Mouse (Mus musculus) liver, adult (tissue): ENCODE results near the gene Catip.

Source experiments
- GATA4 ChIP-seq: IDR thresholded peaks from 2 replicates; pipeline ENCODE4 v1.6.1; 2014; ENCODE audit warnings: mild to moderate bottlenecking, low read length; ENCODE audit not compliant: insufficient replicate concordance

The Catip gene

GRCm38 (mm10) chr1:74367886-74368645 is 6.2 kb downstream of the Catip start:
- TF ChIP-seq GATA4 = peak; percentile 67; the same call in 1 of the 2 replicates

GRCm38 (mm10) chr1:74370040-74370439 is 8.1 kb downstream of the Catip start:
- TF ChIP-seq GATA4 = no peak

DNA sequence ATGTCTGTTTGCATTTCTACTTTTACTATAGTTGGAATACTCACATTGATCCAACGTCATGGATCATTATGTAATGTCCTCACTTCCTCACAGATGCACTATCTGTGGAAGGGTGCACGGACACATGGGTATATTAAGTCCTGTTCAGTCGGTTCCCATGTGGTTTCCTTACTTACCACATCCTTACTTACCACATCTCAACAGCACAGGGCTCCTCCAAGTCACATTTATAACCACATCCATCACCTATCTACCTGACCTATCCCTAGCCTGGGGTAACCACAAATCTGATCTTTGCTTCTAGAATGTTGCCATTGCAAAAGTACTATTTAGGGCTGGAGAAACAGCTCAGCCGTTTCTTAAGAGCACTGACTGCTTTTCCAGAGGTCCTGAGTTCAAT is 11.5 kb downstream of the Catip start:
- no peak for TF ChIP-seq GATA4

DNA sequence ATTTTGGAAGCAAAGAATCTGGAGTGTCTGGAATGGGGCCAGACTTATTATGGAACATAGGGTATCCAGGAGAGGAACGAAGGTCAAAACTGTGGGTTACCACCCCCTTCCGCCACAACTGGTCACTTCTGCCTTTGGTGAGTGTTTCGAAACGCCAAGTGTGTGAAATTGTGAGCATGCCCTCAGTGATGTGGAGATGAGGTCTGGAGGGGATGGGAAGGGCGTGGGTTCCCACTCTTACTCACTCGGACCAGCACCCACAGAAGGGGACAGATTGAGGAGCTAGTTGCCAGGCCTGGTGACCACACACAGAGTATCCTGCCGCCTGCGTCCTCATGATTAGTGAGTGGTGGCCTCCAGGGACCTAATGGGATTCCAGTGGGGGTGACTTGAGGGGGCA is 13.1 kb downstream of the Catip start, which contains the start of gene Slc11a1:
Gene Slc11a1 (plus strand): TSS at position 216 of the 400 bp plus-strand sequence.
- no peak for TF ChIP-seq GATA4

GRCm38 (mm10) chr1:74375561-74375960 is 13.7 kb downstream of the Catip start:
- no peak for TF ChIP-seq GATA4

GRCm38 (mm10) chr1:74376396-74376795 is 14.5 kb downstream of the Catip start:
- TF ChIP-seq GATA4 = no peak

- no peak for TF ChIP-seq GATA4
These were observed 17.2 kb downstream of the Catip start for GRCm38 (mm10) chr1:74379058-74379504.

- TF ChIP-seq GATA4 = no peak
These were observed 18.6 kb downstream of the Catip start for GRCm38 (mm10) chr1:74380484-74380883.

- TF ChIP-seq GATA4 = no peak
These were observed 19.7 kb downstream of the Catip start for GRCm38 (mm10) chr1:74381588-74382021.

GRCm38 (mm10) chr1:74383385-74383784 is 21.5 kb downstream of the Catip start:
- no peak for TF ChIP-seq GATA4

DNA sequence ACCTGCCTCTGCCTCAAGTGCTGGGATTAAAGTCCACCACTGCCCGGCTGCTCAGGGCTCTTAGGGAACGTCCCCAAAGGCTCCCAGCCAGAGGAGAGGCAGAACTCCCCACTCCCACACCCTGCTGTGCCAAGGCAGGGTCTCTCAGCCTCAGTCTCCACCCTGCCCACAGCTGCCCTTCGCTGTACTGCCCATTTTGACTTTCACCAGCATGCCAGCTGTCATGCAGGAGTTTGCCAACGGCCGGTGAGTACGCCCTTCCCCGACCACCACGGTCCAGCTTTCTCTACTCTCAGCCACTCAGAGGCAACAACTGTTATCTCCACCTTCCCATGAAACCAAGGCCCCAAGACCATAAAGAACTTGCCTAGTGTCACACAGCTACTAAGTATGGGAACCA is 22.6 kb downstream of the Catip start:
- no peak for TF ChIP-seq GATA4

- no peak for TF ChIP-seq GATA4
These were observed 23.2 kb downstream of the Catip start for GRCm38 (mm10) chr1:74385064-74385463.

DNA sequence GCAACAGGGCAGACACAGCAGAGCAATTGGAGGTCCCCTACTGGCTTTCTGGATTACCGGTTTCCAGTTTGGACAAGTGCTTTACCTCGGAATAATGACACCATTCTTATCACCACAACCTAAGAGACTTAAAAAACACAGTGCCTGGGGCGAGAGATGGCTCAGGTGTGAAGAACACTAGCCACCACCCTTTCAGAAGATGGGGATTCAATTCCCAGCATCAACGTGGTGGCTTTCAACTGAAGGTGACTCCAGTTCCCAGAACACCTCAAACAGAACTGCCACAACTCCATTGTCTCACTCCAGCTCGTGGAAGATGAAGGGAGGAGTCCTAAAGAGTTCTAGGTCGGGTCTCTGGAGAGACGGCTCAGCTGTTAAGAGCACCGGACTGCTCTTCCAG is 23.6 kb downstream of the Catip start:
- TF ChIP-seq GATA4 = no peak

DNA sequence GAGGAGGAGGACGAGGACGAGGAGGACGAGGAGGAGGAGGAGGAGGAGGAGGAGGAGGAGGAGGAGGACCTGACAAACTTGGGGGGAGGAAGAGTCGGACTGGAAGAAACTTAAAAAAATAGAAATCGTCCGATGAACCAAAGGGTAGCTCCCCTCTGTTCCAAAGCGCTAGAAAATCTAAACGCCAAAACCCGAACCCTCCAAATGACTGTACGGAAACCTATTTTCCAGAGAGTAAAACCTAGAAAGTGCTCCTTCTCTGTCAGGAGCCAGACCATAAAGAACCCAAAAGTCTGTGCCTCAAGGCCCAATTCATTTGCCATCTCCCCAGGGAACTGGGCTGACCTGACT is 24.4 kb downstream of the Catip start:
- TF ChIP-seq GATA4 = no peak

GRCm38 (mm10) chr1:74386714-74387385 is 24.9 kb downstream of the Catip start:
- TF ChIP-seq GATA4 = peak; percentile 21; the same call in 1 of the 2 replicates

- no peak for TF ChIP-seq GATA4
These were observed 25.6 kb downstream of the Catip start for GRCm38 (mm10) chr1:74387386-74387988.
